Mouse (Mus musculus) ES-E14 (cell line): ENCODE results near the gene Zbtb45. TPM values are rescaled to one million over a fixed set of nuclear protein-coding genes. Genes with fewer than 3 reads are reported as not detected.
A peak's percentile ranks its signal among the peaks of the same experiment; 100 is the strongest.

Experiments
- DNase-seq: peaks from one replicate; pipeline ENCODE4 v3.0.0-alpha.2; 2013; ENCODE audit warnings: low read depth, low spot score
- H3K27ac ChIP-seq: 2 replicates; pipeline ENCODE4 v1.5.1; 2012; ENCODE audit warnings: low read depth, mild to moderate bottlenecking, low read length, moderate library complexity, mixed read lengths; ENCODE audit not compliant: poor library complexity, insufficient read depth, severe bottlenecking
- H3K36me3 ChIP-seq: 2 replicates; pipeline ENCODE4 v1.6.1; 2012; ENCODE audit warnings: mild to moderate bottlenecking, low read length, moderate library complexity, mixed read lengths; ENCODE audit not compliant: control insufficient read depth, poor library complexity, insufficient read depth, severe bottlenecking
- H3K4me1 ChIP-seq, 2 experiments: fragments of 150-350 bp in 1 of 2; sonication (generic) in 1 of 2; 2 replicates each; pipeline ENCODE4 v1.6.1; 2012; ENCODE audit warnings: low read length in 2 of 2, mild to moderate bottlenecking in 1 of 2, mixed read lengths in 1 of 2; ENCODE audit not compliant: control insufficient read depth in 2 of 2, insufficient read depth in 2 of 2, poor library complexity in 1 of 2
- H3K4me3 ChIP-seq, 2 experiments: fragments of 150-350 bp in 1 of 2; sonication (generic) in 1 of 2; 2 replicates each; pipeline ENCODE4 v1.5.1; 2012; ENCODE audit warnings: low read length in 2 of 2, low read depth in 1 of 2, mild to moderate bottlenecking in 1 of 2, mixed read lengths in 1 of 2; ENCODE audit not compliant: insufficient read depth in 1 of 2, poor library complexity in 1 of 2, severe bottlenecking in 1 of 2
- H3K9ac ChIP-seq: 2 replicates; pipeline ENCODE4 v1.6.1; 2012; ENCODE audit warnings: low read depth, mild to moderate bottlenecking, low read length, mixed read lengths; ENCODE audit not compliant: poor library complexity, insufficient read depth, severe bottlenecking
- H3K9me3 ChIP-seq: fragments of 150-350 bp; sonication (generic); 2 replicates; pipeline ENCODE4 v1.6.1; 2012; ENCODE audit warnings: low read depth, mild to moderate bottlenecking, low read length; ENCODE audit not compliant: control insufficient read depth, insufficient read depth
- CHD2 ChIP-seq: IDR thresholded peaks from 2 replicates; pipeline ENCODE4 v1.6.1; 2014; ENCODE audit warnings: mild to moderate bottlenecking, low read depth, low read length, inconsistent platforms
- HCFC1 ChIP-seq: IDR thresholded peaks from 2 replicates; pipeline ENCODE4 v1.6.1; 2012; ENCODE audit warnings: low read length, inconsistent platforms, borderline replicate concordance; ENCODE audit not compliant: insufficient read depth
- MAFK ChIP-seq: IDR thresholded peaks from 2 replicates; pipeline ENCODE4 v1.6.1; 2014; ENCODE audit warnings: mild to moderate bottlenecking, low read depth, low read length, inconsistent platforms; ENCODE audit not compliant: insufficient read depth
- ZC3H11A ChIP-seq: IDR thresholded peaks from 2 replicates; pipeline ENCODE4 v1.6.1; 2012; ENCODE audit warnings: low read depth, mild to moderate bottlenecking, inconsistent platforms, low read length, borderline replicate concordance
- ZNF384 ChIP-seq: IDR thresholded peaks from 2 replicates; pipeline ENCODE4 v1.6.1; 2012; ENCODE audit warnings: low read depth, low read length, inconsistent platforms
- in situ Hi-C, 2 experiments: fragments of 600-800 bp; cut with MboI; formaldehyde crosslinking; loops; one replicate each; pipeline ENCODE4 v1.15.1; 2025; ENCODE audit warnings: low sequenced_read_pairs in 2 of 2, inconsistent platforms in 1 of 2; ENCODE audit not compliant: unreplicated experiment in 2 of 2
- total RNA-seq: library from RNA; depleted of rRNA; stranded (reverse); fragments of 300-350 nt; gene quantifications from 2 replicates; pipeline ENCODE4 v1.2.3, GENCODE M21; 2012

Gene Zbtb45
- total RNA-seq, 1 experiment = 26.7 TPM

GRCm38 (mm10) chr7:12987409-12988189 is 22.2 kb downstream of the Zbtb45 start:
- in situ Hi-C loops = no loop called here
- no peaks in the 10 kb centered on the region for H3K9me3 ChIP-seq
- H3K4me1 ChIP-seq = peaks cover 0 to 2% of the 10 kb centered on the region in 2 experiments; a peak in 1 of 4 replicates
- H3K36me3 ChIP-seq = peaks cover 3% of the 10 kb centered on the region; the same call in 1 of the 2 replicates
- H3K4me3 ChIP-seq = no peak overlapping the region
- DNase-seq = no peak
- TF ChIP-seq HCFC1 = no peak
- TF ChIP-seq CHD2 = no peak
- TF ChIP-seq ZC3H11A = no peak
- TF ChIP-seq ZNF384 = no peak
- TF ChIP-seq MAFK = no peak
- H3K27ac ChIP-seq = no peak overlapping the region
- H3K9ac ChIP-seq = no peak overlapping the region

- DNase-seq = no peak
- H3K27ac ChIP-seq = no peak overlapping the region
- no peak overlapping the region for H3K4me3 ChIP-seq
- no peak overlapping the region for H3K9ac ChIP-seq
- peaks cover 7% of the 10 kb centered on the region for H3K36me3 ChIP-seq
- peaks cover 0 to 2% of the 10 kb centered on the region in 2 experiments; a peak in 1 of 4 replicates for H3K4me1 ChIP-seq
- in situ Hi-C loops = no loop called here
- H3K9me3 ChIP-seq = no peaks in the 10 kb centered on the region
- TF ChIP-seq MAFK = no peak
- no peak for TF ChIP-seq ZNF384
- TF ChIP-seq ZC3H11A = no peak
- TF ChIP-seq CHD2 = no peak
- no peak for TF ChIP-seq HCFC1
Observed at GRCm38 (mm10) chr7:12986906-12987305, 22.9 kb downstream of the Zbtb45 start.

GRCm38 (mm10) chr7:12985724-12986123 is 24.1 kb downstream of the Zbtb45 start:
- no peak for DNase-seq
- H3K27ac ChIP-seq = no peak overlapping the region
- no peak overlapping the region for H3K4me3 ChIP-seq
- H3K4me1 ChIP-seq = peaks cover 0 to 2% of the 10 kb centered on the region in 2 experiments; a peak in 1 of 4 replicates
- H3K9ac ChIP-seq = no peak overlapping the region
- H3K9me3 ChIP-seq = no peaks in the 10 kb centered on the region
- TF ChIP-seq CHD2 (no peak), MAFK (no peak), ZC3H11A (no peak), ZNF384 (no peak), HCFC1 (no peak)
- H3K36me3 ChIP-seq = peaks cover 7% of the 10 kb centered on the region
- in situ Hi-C loops = no loop called here

- no peak overlapping the region for H3K4me3 ChIP-seq
- H3K36me3 ChIP-seq = peaks cover 7% of the 10 kb centered on the region
- no peak for DNase-seq
- no peaks in the 10 kb centered on the region for H3K9me3 ChIP-seq
- TF ChIP-seq MAFK (no peak), CHD2 (no peak), ZNF384 (no peak), ZC3H11A (no peak), HCFC1 (no peak)
- no peak overlapping the region; the same call in 1 of the 2 replicates for H3K9ac ChIP-seq
- peaks cover 2 to 11% of the 10 kb centered on the region in 2 experiments; a peak in 2 of 4 replicates for H3K4me1 ChIP-seq
- H3K27ac ChIP-seq = no peak overlapping the region
- in situ Hi-C loops = no loop called here
Observed at GRCm38 (mm10) chr7:12980291-12980690, 29.5 kb downstream of the Zbtb45 start.

- H3K4me1 ChIP-seq = peaks cover 2 to 11% of the 10 kb centered on the region in 2 experiments; a peak in 2 of 4 replicates
- peak overlapping the region; percentile 19; the same call in 1 of the 2 replicates for H3K9ac ChIP-seq
- no peak overlapping the region for H3K4me3 ChIP-seq
- in situ Hi-C loops = no loop called here
- TF ChIP-seq HCFC1 = no peak
- no peak for TF ChIP-seq MAFK
- no peak for TF ChIP-seq CHD2
- no peak for TF ChIP-seq ZNF384
- TF ChIP-seq ZC3H11A = no peak
- no peak for DNase-seq
- H3K27ac ChIP-seq = no peak overlapping the region
- H3K9me3 ChIP-seq = no peaks in the 10 kb centered on the region
- peaks cover 7% of the 10 kb centered on the region for H3K36me3 ChIP-seq
Observed at GRCm38 (mm10) chr7:12979776-12980175, 30.1 kb downstream of the Zbtb45 start.
